Mouse (Mus musculus) neutrophil, adult 65 days (primary cell): ENCODE results near the gene Cyp2c29. TPM values are rescaled to one million over a fixed set of nuclear protein-coding genes. Genes with fewer than 3 reads are reported as not detected.

Experiments
- total RNA-seq: library from RNA; stranded (reverse); gene quantifications from 2 replicates; pipeline ENCODE4 v1.2.4, GENCODE M21; 2023

Gene Cyp2c29
- not detected in 2 replicates for total RNA-seq

DNA sequence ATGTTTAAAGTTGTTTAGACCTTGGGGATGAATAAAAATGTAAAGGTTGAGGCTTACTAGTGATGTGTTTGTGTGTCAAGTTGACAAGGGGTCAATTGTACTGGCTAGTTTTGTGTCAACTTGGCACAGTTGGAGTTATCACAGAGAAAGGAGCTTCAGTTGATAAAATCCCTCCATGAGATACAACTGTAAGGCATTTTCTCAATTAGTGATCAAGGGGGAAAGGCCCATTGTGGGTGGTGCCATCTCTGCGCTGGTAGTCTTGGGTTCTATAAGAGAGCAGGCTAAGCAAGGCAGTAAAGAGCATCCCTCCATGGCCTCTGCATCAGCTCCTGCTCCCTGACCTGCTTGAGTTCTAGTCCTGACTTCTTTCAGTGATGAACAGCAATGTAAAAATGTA lies at the start of gene Cyp2c29:
Gene Cyp2c29 (plus strand): TSS at position 301 of the 400 bp plus-strand sequence.

Other genes with a start within 250 kb of the Cyp2c29 start
- not detected in 2 replicates for gene Cyp2c65, start 208.4 kb upstream of the Cyp2c29 start, total RNA-seq
- not detected in 2 replicates for gene Cyp2c66, start 155.5 kb upstream of the Cyp2c29 start, total RNA-seq
- gene Cyp2c38, start 193.7 kb downstream of the Cyp2c29 start, total RNA-seq: not detected in 2 replicates
- not detected in 2 replicates for gene Cyp2c39, start 241.5 kb downstream of the Cyp2c29 start, total RNA-seq